28 mouse cellular contexts compared by ENCODE assay signal in genomic region chr5:114842674-114843073, GRCm38 (mm10). TPM values are rescaled to one million over a fixed set of nuclear protein-coding genes. Genes with fewer than 3 reads are reported as not detected.
DNase-seq lines count a peak whose midpoint lies in the region; ATAC-seq and TF ChIP-seq lines count a peak whose summit lies in the region.
"Had no signal": no experiment of that assay in that cellular context is flagged by ENCODE, and none has a peak within 500 bp of the region (broad histone marks: within the 10 kb centered on the region; RNA-seq: fewer than 3 reads in every experiment).

No protein-coding gene starts in this region.

- peaks cover 15% of the 10 kb centered on the region for H3K4me1 ChIP-seq in embryonic facial prominence, embryonic 12.5 days
- H3K4me1 ChIP-seq in embryonic facial prominence, embryonic 10.5 days = peaks cover 6% of the 10 kb centered on the region
- 0 out of 2 replicates have a peak, but pooled peaks cover 3% of the 10 kb centered on the region for H3K4me1 ChIP-seq in kidney, embryonic 14.5 days (ENCODE audit: control insufficient read depth, insufficient read depth, low read length)
- peaks cover 11% of the 10 kb centered on the region for H3K4me1 ChIP-seq in neural tube, embryonic 12.5 days
- H3K4me1 ChIP-seq in stomach, postnatal 0 days (replicated peaks; ENCODE audit: control insufficient read depth, insufficient read depth) = no peaks in the 10 kb centered on the region
- peaks cover 6% of the 10 kb centered on the region for H3K4me1 ChIP-seq in intestine, embryonic 15.5 days (replicated peaks)

- H3K27ac ChIP-seq in embryonic facial prominence, embryonic 12.5 days = peak overlapping the region; percentile 30; the same call in 1 of the 2 replicates
- no peak overlapping the region for H3K27ac ChIP-seq in embryonic facial prominence, embryonic 10.5 days (replicated peaks)
- no peak overlapping the region for H3K27ac ChIP-seq in kidney, embryonic 14.5 days (ENCODE audit: low read depth, low read length)
- no peak overlapping the region for H3K27ac ChIP-seq in neural tube, embryonic 12.5 days
- no peak overlapping the region for H3K27ac ChIP-seq in stomach, postnatal 0 days (replicated peaks)
- H3K27ac ChIP-seq in intestine, embryonic 15.5 days = no peak overlapping the region
- H3K27ac ChIP-seq: heart, embryonic 13.5 days; hindbrain, embryonic 15.5 days had no signal

- TF ChIP-seq CTCF in stomach, postnatal 0 days (IDR thresholded peaks at IDR 0.05; ENCODE audit: low read depth) = peak; percentile 29

- H3K4me2 ChIP-seq in embryonic facial prominence, embryonic 12.5 days (replicated peaks) = no peak overlapping the region
- no peak overlapping the region for H3K4me2 ChIP-seq in kidney, embryonic 14.5 days (replicated peaks; ENCODE audit: low read depth, low read length)
- peak overlapping the region; percentile 18; the same call in 1 of the 2 replicates for H3K4me2 ChIP-seq in neural tube, embryonic 12.5 days (replicated peaks)
- no peak overlapping the region for H3K4me2 ChIP-seq in stomach, postnatal 0 days (replicated peaks; ENCODE audit: low read depth)
- H3K4me2 ChIP-seq in intestine, embryonic 15.5 days (replicated peaks) = no peak overlapping the region
- H3K4me2 ChIP-seq: heart, embryonic 13.5 days; hindbrain, embryonic 15.5 days; midbrain, embryonic 11.5 days had no signal

- no peaks in the 10 kb centered on the region for H3K9me3 ChIP-seq in embryonic facial prominence, embryonic 12.5 days
- H3K9me3 ChIP-seq in embryonic facial prominence, embryonic 10.5 days = no peaks in the 10 kb centered on the region
- H3K9me3 ChIP-seq in kidney, embryonic 14.5 days (ENCODE audit: control insufficient read depth, low read length) = no peaks in the 10 kb centered on the region
- no peaks in the 10 kb centered on the region for H3K9me3 ChIP-seq in neural tube, embryonic 12.5 days
- no peaks in the 10 kb centered on the region for H3K9me3 ChIP-seq in stomach, postnatal 0 days (ENCODE audit: control insufficient read depth, low read length)
- no peaks in the 10 kb centered on the region for H3K9me3 ChIP-seq in intestine, embryonic 15.5 days
- H3K9me3 ChIP-seq: heart, embryonic 13.5 days; hindbrain, embryonic 15.5 days had no signal

- H3K4me3 ChIP-seq in embryonic facial prominence, embryonic 12.5 days = no peak overlapping the region
- no peak overlapping the region for H3K4me3 ChIP-seq in embryonic facial prominence, embryonic 10.5 days
- no peak overlapping the region for H3K4me3 ChIP-seq in kidney, embryonic 14.5 days (ENCODE audit: low read length)
- H3K4me3 ChIP-seq in neural tube, embryonic 12.5 days = no peak overlapping the region
- no peak overlapping the region for H3K4me3 ChIP-seq in stomach, postnatal 0 days (ENCODE audit: low read depth, low read length)
- no peak overlapping the region for H3K4me3 ChIP-seq in intestine, embryonic 15.5 days (replicated peaks)
- H3K4me3 ChIP-seq: heart, embryonic 13.5 days; hindbrain, embryonic 15.5 days had no signal

- 63% methylated on average over 5 of the region's 5 CpGs for WGBS in embryonic facial prominence, embryonic 12.5 days
- 66% methylated on average over 5 of the region's 5 CpGs for WGBS in embryonic facial prominence, embryonic 10.5 days
- WGBS in kidney, embryonic 14.5 days = 84% methylated on average over 5 of the region's 5 CpGs
- 72% methylated on average over 5 of the region's 5 CpGs for WGBS in neural tube, embryonic 12.5 days
- 79% methylated on average over 5 of the region's 5 CpGs for WGBS in stomach, postnatal 0 days
- 64% methylated on average over 5 of the region's 5 CpGs for WGBS in intestine, embryonic 15.5 days

- ATAC-seq in embryonic facial prominence, embryonic 12.5 days (ENCODE audit: insufficient number of reproducible peaks, insufficient read depth, low FRiP score, low TSS enrichment) = peak; percentile 44; the same call in 1 of the 2 replicates
- ATAC-seq in kidney, embryonic 14.5 days (ENCODE audit: low FRiP score, low TSS enrichment) = peak; percentile 46; the same call in 1 of the 2 replicates
- ATAC-seq in neural tube, embryonic 12.5 days (ENCODE audit: low FRiP score, low read depth) = no peak
- ATAC-seq in stomach, postnatal 0 days (ENCODE audit: low FRiP score, low TSS enrichment) = peak; percentile 19; the same call in 1 of the 2 replicates
- no peak for ATAC-seq in intestine, embryonic 15.5 days
- ATAC-seq: CD4-positive, CD25-positive, alpha-beta regulatory T cell, adult 4 months; forebrain, embryonic 16.5 days; intestine, embryonic 16.5 days; lung, postnatal 0 days had no signal

- no peaks in the 10 kb centered on the region for H3K36me3 ChIP-seq in embryonic facial prominence, embryonic 12.5 days
- H3K36me3 ChIP-seq in embryonic facial prominence, embryonic 10.5 days (replicated peaks) = no peaks in the 10 kb centered on the region
- no peaks in the 10 kb centered on the region for H3K36me3 ChIP-seq in kidney, embryonic 14.5 days (ENCODE audit: control insufficient read depth, insufficient read depth, low read length)
- no peaks in the 10 kb centered on the region for H3K36me3 ChIP-seq in neural tube, embryonic 12.5 days
- no peaks in the 10 kb centered on the region for H3K36me3 ChIP-seq in stomach, postnatal 0 days (ENCODE audit: control insufficient read depth, insufficient read depth, low read length)
- no peaks in the 10 kb centered on the region for H3K36me3 ChIP-seq in intestine, embryonic 15.5 days
- H3K36me3 ChIP-seq: heart, embryonic 13.5 days; hindbrain, embryonic 15.5 days had no signal

- H3K27me3 ChIP-seq in embryonic facial prominence, embryonic 12.5 days = no peaks in the 10 kb centered on the region
- 0 out of 2 replicates have a peak, but pooled peaks cover 4% of the 10 kb centered on the region for H3K27me3 ChIP-seq in embryonic facial prominence, embryonic 10.5 days (replicated peaks; ENCODE audit: low read depth, poor library complexity, severe bottlenecking)
- no peaks in the 10 kb centered on the region for H3K27me3 ChIP-seq in kidney, embryonic 14.5 days (ENCODE audit: control insufficient read depth, insufficient read depth, low read length)
- no peaks in the 10 kb centered on the region for H3K27me3 ChIP-seq in neural tube, embryonic 12.5 days (replicated peaks)
- H3K27me3 ChIP-seq in stomach, postnatal 0 days (ENCODE audit: control insufficient read depth, insufficient read depth, low read length) = no peaks in the 10 kb centered on the region
- no peaks in the 10 kb centered on the region for H3K27me3 ChIP-seq in intestine, embryonic 15.5 days (replicated peaks)
- H3K27me3 ChIP-seq: hindbrain, embryonic 15.5 days had no signal

- no peak overlapping the region for H3K9ac ChIP-seq in embryonic facial prominence, embryonic 12.5 days
- no peak overlapping the region for H3K9ac ChIP-seq in kidney, embryonic 14.5 days (ENCODE audit: low read depth, low read length)
- H3K9ac ChIP-seq in neural tube, embryonic 12.5 days = no peak overlapping the region
- H3K9ac ChIP-seq in stomach, postnatal 0 days (ENCODE audit: low read length) = no peak overlapping the region
- no peak overlapping the region for H3K9ac ChIP-seq in intestine, embryonic 15.5 days
- H3K9ac ChIP-seq: heart, embryonic 13.5 days; hindbrain, embryonic 15.5 days had no signal

- no peak for TF ChIP-seq EP300 in stomach, postnatal 0 days (optimal IDR thresholded peaks at IDR 0.05)

- no peak for DNase-seq in embryonic facial prominence, embryonic 10.5 days (ENCODE audit: low spot score)
- no peak for DNase-seq in kidney, postnatal 10 days
- DNase-seq in neural tube, embryonic 10.5 days (ENCODE audit: extremely low spot score, low spot score) = no peak
- DNase-seq in stomach, postnatal 0 days (ENCODE audit: low spot score) = no peak
- DNase-seq: adrenal gland, postnatal 25 days; cerebellum, adult 9-11 months; gastrocnemius, postnatal 10 days; heart, postnatal 14 days; kidney, postnatal 14 days had no signal

RNA-seq across cellular contexts. Expression of gene 4930519G04Rik, which starts 10.8 kb away (rescaled TPM):
- not detected in 2 replicates for polyA plus RNA-seq in embryonic facial prominence, embryonic 12.5 days (2016; fragmentation: Nextera tagmentation; extraction: Ambion mirVana)
- not detected in 2 replicates for polyA plus RNA-seq in embryonic facial prominence, embryonic 10.5 days (2016; fragmentation: Nextera tagmentation; extraction: Ambion mirVana)
- polyA plus RNA-seq in kidney, embryonic 14.5 days (2014; fragmentation: Nextera tagmentation; extraction: Ambion mirVana) = not detected in 2 replicates
- not detected in 2 replicates for polyA plus RNA-seq in neural tube, embryonic 12.5 days (2016; fragmentation: Nextera tagmentation; extraction: Ambion mirVana)
- 0.05 TPM in 1 of 2 replicates, not detected in the other for polyA plus RNA-seq in stomach, postnatal 0 days (2015; fragmentation: Nextera tagmentation; extraction: Ambion mirVana)
- not detected in 2 replicates for polyA plus RNA-seq in intestine, embryonic 15.5 days (2015; fragmentation: Nextera tagmentation; extraction: Ambion mirVana)
- polyA plus RNA-seq: brain, embryonic 14.5 days; CD4-positive, CD25-positive, alpha-beta regulatory T cell, adult 4 months; embryonic facial prominence, embryonic 11.5 days; forebrain, embryonic 16.5 days; heart, embryonic 13.5 days; hindbrain, embryonic 15.5 days; intestine, embryonic 16.5 days; liver, adult 2 months; liver, embryonic 16.5 days; lung, postnatal 0 days; midbrain, embryonic 11.5 days; neural tube, embryonic 11.5 days; small intestine, adult 2 months; thymus, postnatal 0 days; urinary bladder, adult 2 months had no signal

RNA-seq across cellular contexts. Expression of gene Gm9936, which starts 15.8 kb away (rescaled TPM):
- polyA plus RNA-seq in embryonic facial prominence, embryonic 12.5 days (2016; fragmentation: Nextera tagmentation; extraction: Ambion mirVana) = 0.28 and 0.39 TPM in 2 replicates
- 0.08 and 0.12 TPM in 2 replicates for polyA plus RNA-seq in embryonic facial prominence, embryonic 10.5 days (2016; fragmentation: Nextera tagmentation; extraction: Ambion mirVana)
- polyA plus RNA-seq in kidney, embryonic 14.5 days (2014; fragmentation: Nextera tagmentation; extraction: Ambion mirVana) = not detected in 2 replicates
- 0.45 and 0.71 TPM in 2 replicates for polyA plus RNA-seq in neural tube, embryonic 12.5 days (2016; fragmentation: Nextera tagmentation; extraction: Ambion mirVana)
- 0.06 and 0.15 TPM in 2 replicates for polyA plus RNA-seq in stomach, postnatal 0 days (2015; fragmentation: Nextera tagmentation; extraction: Ambion mirVana)
- polyA plus RNA-seq in intestine, embryonic 15.5 days (2015; fragmentation: Nextera tagmentation; extraction: Ambion mirVana) = 0.09 and 0.14 TPM in 2 replicates
- polyA plus RNA-seq: CD4-positive, CD25-positive, alpha-beta regulatory T cell, adult 4 months; heart, embryonic 13.5 days; liver, adult 2 months; lung, postnatal 0 days; small intestine, adult 2 months; thymus, postnatal 0 days had no signal

RNA-seq across cellular contexts. Expression of gene 1500011B03Rik, which starts 19.4 kb away (rescaled TPM):
- 109 and 113 TPM in 2 replicates for polyA plus RNA-seq in embryonic facial prominence, embryonic 12.5 days (2016; fragmentation: Nextera tagmentation; extraction: Ambion mirVana)
- polyA plus RNA-seq in embryonic facial prominence, embryonic 10.5 days (2016; fragmentation: Nextera tagmentation; extraction: Ambion mirVana) = 108 TPM in 2 replicates
- polyA plus RNA-seq in kidney, embryonic 14.5 days (2014; fragmentation: Nextera tagmentation; extraction: Ambion mirVana) = 128 and 143 TPM in 2 replicates
- polyA plus RNA-seq in neural tube, embryonic 12.5 days (2016; fragmentation: Nextera tagmentation; extraction: Ambion mirVana) = 190 and 192 TPM in 2 replicates
- polyA plus RNA-seq in stomach, postnatal 0 days (2015; fragmentation: Nextera tagmentation; extraction: Ambion mirVana) = 110 and 118 TPM in 2 replicates
- 69.4 and 70.6 TPM in 2 replicates for polyA plus RNA-seq in intestine, embryonic 15.5 days (2015; fragmentation: Nextera tagmentation; extraction: Ambion mirVana)

RNA-seq across cellular contexts. Expression of gene Oasl2, which starts 54.1 kb away (rescaled TPM):
- 2.4 and 4.2 TPM in 2 replicates for polyA plus RNA-seq in embryonic facial prominence, embryonic 12.5 days (2016; fragmentation: Nextera tagmentation; extraction: Ambion mirVana)
- 0.68 and 0.72 TPM in 2 replicates for polyA plus RNA-seq in embryonic facial prominence, embryonic 10.5 days (2016; fragmentation: Nextera tagmentation; extraction: Ambion mirVana)
- 2.2 and 4.0 TPM in 2 replicates for polyA plus RNA-seq in kidney, embryonic 14.5 days (2014; fragmentation: Nextera tagmentation; extraction: Ambion mirVana)
- polyA plus RNA-seq in neural tube, embryonic 12.5 days (2016; fragmentation: Nextera tagmentation; extraction: Ambion mirVana) = 1.3 and 2.5 TPM in 2 replicates
- 20.1 and 22.3 TPM in 2 replicates for polyA plus RNA-seq in stomach, postnatal 0 days (2015; fragmentation: Nextera tagmentation; extraction: Ambion mirVana)
- 5.5 and 8.0 TPM in 2 replicates for polyA plus RNA-seq in intestine, embryonic 15.5 days (2015; fragmentation: Nextera tagmentation; extraction: Ambion mirVana)

Comparison
In these comparisons a context has a peak if more than half of its experiments do, and no peak if none do; other contexts are left out.
1. ATAC-seq: peak in embryonic facial prominence, embryonic 12.5 days (single experiment), kidney, embryonic 14.5 days (single experiment) and stomach, postnatal 0 days (single experiment); none in neural tube, embryonic 12.5 days (single experiment) and intestine, embryonic 15.5 days (single experiment).